Mouse (Mus musculus) midbrain, embryonic 16.5 days (tissue): ENCODE measurements around the gene 1700014D04Rik. TPM values are rescaled to one million over a fixed set of nuclear protein-coding genes. Genes with fewer than 3 reads are reported as not detected.

Source experiments
- ATAC-seq: fragments of 200-750 bp; cut with Nextera tagmentation; 2 replicates; pipeline ENCODE4 v1.8.0; 2017; ENCODE audit warnings: moderate TSS enrichment
- H3K27ac ChIP-seq: fragments of 300-500 bp; sonication (generic); 2 replicates; pipeline ENCODE4 v1.5.1; 2014; ENCODE audit warnings: mild to moderate bottlenecking, low read length, mixed read lengths
- H3K27me3 ChIP-seq: fragments of 300-500 bp; sonication (generic); 2 replicates; pipeline ENCODE4 v1.6.1; 2014; ENCODE audit warnings: low read depth, low read length, mixed read lengths; ENCODE audit not compliant: control insufficient read depth, insufficient read depth
- H3K36me3 ChIP-seq: fragments of 300-500 bp; sonication (generic); 2 replicates; pipeline ENCODE4 v1.6.1; 2014; ENCODE audit warnings: mild to moderate bottlenecking, low read length, moderate library complexity, mixed read lengths; ENCODE audit not compliant: control insufficient read depth, insufficient read depth
- H3K4me1 ChIP-seq: fragments of 300-500 bp; sonication (generic); 2 replicates; pipeline ENCODE4 v1.6.1; 2014; ENCODE audit warnings: mild to moderate bottlenecking, low read length, mixed read lengths; ENCODE audit not compliant: control insufficient read depth, insufficient read depth
- H3K4me2 ChIP-seq: fragments of 300-500 bp; sonication (generic); 2 replicates; pipeline ENCODE4 v1.6.1; 2014; ENCODE audit warnings: mild to moderate bottlenecking, low read length, mixed read lengths
- H3K4me3 ChIP-seq: fragments of 300-500 bp; sonication (generic); 2 replicates; pipeline ENCODE4 v1.5.1; 2014; ENCODE audit warnings: low read depth, mild to moderate bottlenecking, low read length, moderate library complexity, mixed read lengths
- H3K9ac ChIP-seq: fragments of 300-500 bp; sonication (generic); 2 replicates; pipeline ENCODE4 v1.6.1; 2014; ENCODE audit warnings: low read depth, low read length, mixed read lengths
- H3K9me3 ChIP-seq: fragments of 300-500 bp; sonication (generic); replicated peaks from 2 replicates; pipeline ENCODE4 v1.6.1; 2014; ENCODE audit warnings: mild to moderate bottlenecking, low read length, mixed read lengths; ENCODE audit not compliant: control insufficient read depth, poor library complexity, severe bottlenecking
- WGBS: fragments of 180-500 bp; shearing (Covaris S2); extraction: QIAGEN DNeasy Blood & Tissue Kit; methylation state at CpG from one replicate; pipeline ENCODE4 v1.1.7; 2014; 5-methylcytosine and 5-hydroxymethylcytosine counted together
- polyA plus RNA-seq: library from polyadenylated mRNA; unstranded; fragments of >200 nt; fragmentation: Nextera tagmentation; extraction: Ambion mirVana; gene quantifications from 2 replicates; pipeline ENCODE4 v1.2.1, GENCODE M21; 2015

The 1700014D04Rik gene
- polyA plus RNA-seq, 1 experiment from 2014 or later: 0.24 TPM

- Histone ChIP-seq H3K9me3 (no peaks in the 10 kb centered on the region), H3K4me3 (peak overlapping the region; percentile 88), H3K36me3 (peaks cover 6% of the 10 kb centered on the region), H3K4me1 (peaks cover 32% of the 10 kb centered on the region), H3K9ac (peak overlapping the region; percentile 81), H3K4me2 (peak overlapping the region; percentile 55), H3K27me3 (no peaks in the 10 kb centered on the region), H3K27ac (peak overlapping the region; percentile 96)
- ATAC-seq: peak; percentile 88
- WGBS: 0% methylated on average over 28 of the region's 28 CpGs
Observed at GRCm38 (mm10) chr13:59770164-59770562, 23.6 kb upstream of the 1700014D04Rik start.

GRCm38 (mm10) chr13:59769296-59770163 is 23.0 kb upstream of the 1700014D04Rik start, which contains the start of gene Isca1:
Gene Isca1, minus strand, starts transcription at chr13:59769810.
- H3K9ac ChIP-seq: peak within 1 kb of the TSS; percentile 81
- WGBS: under 1% methylated on average over 84 of the region's 91 CpGs
- ATAC-seq: peak; percentile 98
- H3K4me1 ChIP-seq: peaks cover 32% of the 10 kb centered on the region
- peak within 1 kb of the TSS; percentile 85 for H3K4me2 ChIP-seq
- H3K27ac ChIP-seq: peak within 1 kb of the TSS; percentile 96
- H3K27me3 ChIP-seq: no peaks in the 10 kb centered on the region
- peaks cover 4% of the 10 kb centered on the region for H3K36me3 ChIP-seq
- no peaks in the 10 kb centered on the region for H3K9me3 ChIP-seq
- peak within 1 kb of the TSS; percentile 88 for H3K4me3 ChIP-seq

- H3K9me3 ChIP-seq: no peaks in the 10 kb centered on the region
- peaks cover 4% of the 10 kb centered on the region for H3K36me3 ChIP-seq
- ATAC-seq: no peak
- H3K27me3 ChIP-seq: no peaks in the 10 kb centered on the region
- peak overlapping the region; percentile 85 for H3K4me2 ChIP-seq
- H3K4me3 ChIP-seq: peak overlapping the region; percentile 88
- H3K9ac ChIP-seq: peak overlapping the region; percentile 81
- H3K27ac ChIP-seq: no peak overlapping the region
- WGBS: 35% methylated on average over 13 of the region's 13 CpGs
- H3K4me1 ChIP-seq: peaks cover 32% of the 10 kb centered on the region
Observed at GRCm38 (mm10) chr13:59768531-59768930, 22.0 kb upstream of the 1700014D04Rik start.

- WGBS: 88% methylated on average over 11 of the region's 11 CpGs
- no peak overlapping the region for H3K27ac ChIP-seq
- H3K36me3 ChIP-seq: 0 out of 2 replicates have a peak, but pooled peaks cover 2% of the 10 kb centered on the region
- no peak overlapping the region for H3K9ac ChIP-seq
- no peak overlapping the region for H3K4me3 ChIP-seq
- H3K9me3 ChIP-seq: no peaks in the 10 kb centered on the region
- H3K4me2 ChIP-seq: no peak overlapping the region
- no peak for ATAC-seq
- no peaks in the 10 kb centered on the region for H3K27me3 ChIP-seq
- peaks cover 32% of the 10 kb centered on the region for H3K4me1 ChIP-seq
Observed at GRCm38 (mm10) chr13:59766786-59767515, 20.4 kb upstream of the 1700014D04Rik start.

GRCm38 (mm10) chr13:59762791-59763190 is 16.2 kb upstream of the 1700014D04Rik start:
- Histone ChIP-seq H3K4me2 (no peak overlapping the region), H3K9me3 (no peaks in the 10 kb centered on the region), H3K27ac (no peak overlapping the region), H3K27me3 (no peaks in the 10 kb centered on the region), H3K4me3 (no peak overlapping the region), H3K9ac (no peak overlapping the region), H3K36me3 (peaks cover 22% of the 10 kb centered on the region; the same call in 1 of the 2 replicates), H3K4me1 (peaks cover 14% of the 10 kb centered on the region)
- ATAC-seq: no peak
- WGBS: 93% methylated on average over 7 of the region's 7 CpGs

GRCm38 (mm10) chr13:59756906-59757305 is 10.4 kb upstream of the 1700014D04Rik start:
- H3K27me3 ChIP-seq: no peaks in the 10 kb centered on the region
- H3K27ac ChIP-seq: no peak overlapping the region
- no peak for ATAC-seq
- no peaks in the 10 kb centered on the region for H3K9me3 ChIP-seq
- WGBS: 96% methylated on average over 7 of the region's 7 CpGs
- no peak overlapping the region for H3K9ac ChIP-seq
- H3K4me1 ChIP-seq: no peaks in the 10 kb centered on the region
- H3K4me2 ChIP-seq: no peak overlapping the region
- H3K4me3 ChIP-seq: no peak overlapping the region
- peaks cover 26% of the 10 kb centered on the region for H3K36me3 ChIP-seq

GRCm38 (mm10) chr13:59750310-59750709 is 3.8 kb upstream of the 1700014D04Rik start:
- Histone ChIP-seq H3K4me3 (no peak overlapping the region), H3K27me3 (no peaks in the 10 kb centered on the region), H3K36me3 (peaks cover 3% of the 10 kb centered on the region), H3K4me1 (no peaks in the 10 kb centered on the region), H3K9me3 (no peaks in the 10 kb centered on the region), H3K9ac (no peak overlapping the region), H3K27ac (no peak overlapping the region), H3K4me2 (no peak overlapping the region)
- ATAC-seq: no peak
- 88% methylated on average over 12 of the region's 12 CpGs for WGBS

- no peaks in the 10 kb centered on the region for H3K4me1 ChIP-seq
- H3K4me2 ChIP-seq: no peak overlapping the region
- H3K36me3 ChIP-seq: no peaks in the 10 kb centered on the region
- no peak overlapping the region for H3K9ac ChIP-seq
- H3K9me3 ChIP-seq: no peaks in the 10 kb centered on the region
- H3K4me3 ChIP-seq: no peak overlapping the region
- 71% methylated on average over 6 of the region's 6 CpGs for WGBS
- no peak for ATAC-seq
- no peaks in the 10 kb centered on the region for H3K27me3 ChIP-seq
- no peak overlapping the region for H3K27ac ChIP-seq
Observed at GRCm38 (mm10) chr13:59746164-59746563, 388 bp downstream of the 1700014D04Rik start.

- no peaks in the 10 kb centered on the region for H3K9me3 ChIP-seq
- no peak overlapping the region for H3K27ac ChIP-seq
- H3K36me3 ChIP-seq: no peaks in the 10 kb centered on the region
- no peaks in the 10 kb centered on the region for H3K27me3 ChIP-seq
- no peaks in the 10 kb centered on the region for H3K4me1 ChIP-seq
- 87% methylated on average over 6 of the region's 6 CpGs for WGBS
- no peak overlapping the region for H3K4me2 ChIP-seq
- H3K4me3 ChIP-seq: no peak overlapping the region
- ATAC-seq: no peak
- no peak overlapping the region for H3K9ac ChIP-seq
Observed at GRCm38 (mm10) chr13:59745462-59745861, 1.1 kb downstream of the 1700014D04Rik start.
